Mouse (Mus musculus) megakaryocyte progenitor cell, adult 5-6 weeks (primary cell): ENCODE results near the gene Chek1. TPM values are rescaled to one million over a fixed set of nuclear protein-coding genes. Genes with fewer than 3 reads are reported as not detected.

Experiments used
- ATAC-seq: replicated peaks from 2 replicates; pipeline ENCODE4 v1.8.0; 2016; ENCODE audit warnings: mild to moderate bottlenecking, moderate TSS enrichment, inconsistent platforms; ENCODE audit not compliant: poor library complexity
- total RNA-seq, 2 experiments: library from RNA; stranded (forward) in 1 of 2; stranded (reverse) in 1 of 2; fragments of 157-497, 149-512 nt in 1 of 2; fragments of 200-1000 nt in 1 of 2; gene quantifications; 2 replicates each; pipeline versions ENCODE4 v1.2.3 to v1.2.4; 2015 to 2017

Chek1 gene
- 42.2 and 52.8 TPM in 2 replicates for total RNA-seq (2015)
- total RNA-seq (2017), result 57.7 and 69.5 TPM in 2 replicates

- ATAC-seq, result peak; percentile 10
Observed at GRCm38 (mm10) chr9:36727034-36727755, at the start of gene Chek1. TSS of gene Chek1 (minus strand) at chr9:36727065.

GRCm38 (mm10) chr9:36769048-36769413 lies 42.2 kb upstream of the Chek1 start:
- ATAC-seq, result 0 out of 2 replicates have a peak, but pooled peaks have one; percentile 0

GRCm38 (mm10) chr9:36768156-36769047 lies 41.5 kb upstream of the Chek1 start:
- ATAC-seq, result peak; percentile 15

- ATAC-seq, result peak; percentile 90
Observed at GRCm38 (mm10) chr9:36767203-36768143, 40.6 kb upstream of the Chek1 start, which contains the start of gene Stt3a. TSS of gene Stt3a (minus strand) at chr9:36767679.

- no peak for ATAC-seq
Observed at GRCm38 (mm10) chr9:36764378-36764777, 37.5 kb upstream of the Chek1 start.

- peak; percentile 87 for ATAC-seq
Observed at GRCm38 (mm10) chr9:36726131-36727033, 483 bp downstream of the Chek1 start.

- peak; percentile 44; the same call in 1 of the 2 replicates for ATAC-seq
Observed at GRCm38 (mm10) chr9:36716624-36717023, 10.2 kb downstream of the Chek1 start.

- ATAC-seq, result peak; percentile 44; the same call in 1 of the 2 replicates
Observed at GRCm38 (mm10) chr9:36707304-36707703, 19.6 kb downstream of the Chek1 start.

GRCm38 (mm10) chr9:36705923-36706322 lies 20.9 kb downstream of the Chek1 start:
- no peak for ATAC-seq

- ATAC-seq, result no peak
Observed at GRCm38 (mm10) chr9:36694276-36694675, 32.6 kb downstream of the Chek1 start.

- ATAC-seq, result no peak
Observed at GRCm38 (mm10) chr9:36692920-36693319, 33.9 kb downstream of the Chek1 start, which contains the start of gene Acrv1. TSS of gene Acrv1 (plus strand) at chr9:36693220.

- ATAC-seq, result 0 out of 2 replicates have a peak, but pooled peaks have one; percentile 31
Observed at GRCm38 (mm10) chr9:36687329-36687728, 39.5 kb downstream of the Chek1 start.

- ATAC-seq, result no peak
Observed at GRCm38 (mm10) chr9:36681424-36681823, 45.4 kb downstream of the Chek1 start.

Other genes with a start within 250 kb of the Chek1 start
- gene Gm5615, start 185.1 kb downstream of the Chek1 start, total RNA-seq (2015), result not detected in 2 replicates
- not detected in 2 replicates for gene Gm5615, start 185.1 kb downstream of the Chek1 start, total RNA-seq (2017)
- gene Gm17689, start 144.4 kb downstream of the Chek1 start, total RNA-seq (2015), result not detected in 2 replicates
- gene Gm17689, start 144.4 kb downstream of the Chek1 start, total RNA-seq (2017), result not detected in 2 replicates
- gene A630095E13Rik, start 83.7 kb downstream of the Chek1 start, total RNA-seq (2015), result not detected in 2 replicates
- gene A630095E13Rik, start 83.7 kb downstream of the Chek1 start, total RNA-seq (2017), result not detected in 2 replicates
- gene Acrv1, start 33.8 kb downstream of the Chek1 start, total RNA-seq (2015), result not detected in 2 replicates
- not detected in 2 replicates for gene Acrv1, start 33.8 kb downstream of the Chek1 start, total RNA-seq (2017)
- 374 and 460 TPM in 2 replicates for gene Stt3a, start 40.6 kb upstream of the Chek1 start, total RNA-seq (2015)
- 885 and 971 TPM in 2 replicates for gene Stt3a, start 40.6 kb upstream of the Chek1 start, total RNA-seq (2017)
- 43.7 and 49.3 TPM in 2 replicates for gene Ei24, start 70.3 kb upstream of the Chek1 start, total RNA-seq (2015)
- gene Ei24, start 70.3 kb upstream of the Chek1 start, total RNA-seq (2017), result 38.9 and 51.4 TPM in 2 replicates
- gene Fez1, start 94.8 kb upstream of the Chek1 start, total RNA-seq (2015), result not detected in 2 replicates
- gene Fez1, start 94.8 kb upstream of the Chek1 start, total RNA-seq (2017), result not detected in 2 replicates